Mouse (Mus musculus): ENCODE measurements around the gene Arid1b. TPM values are rescaled to one million over a fixed set of nuclear protein-coding genes. Genes with fewer than 3 reads are reported as not detected.

Arid1b gene
- polyA plus RNA-seq, 1 experiment: 9.1 TPM

DNA sequence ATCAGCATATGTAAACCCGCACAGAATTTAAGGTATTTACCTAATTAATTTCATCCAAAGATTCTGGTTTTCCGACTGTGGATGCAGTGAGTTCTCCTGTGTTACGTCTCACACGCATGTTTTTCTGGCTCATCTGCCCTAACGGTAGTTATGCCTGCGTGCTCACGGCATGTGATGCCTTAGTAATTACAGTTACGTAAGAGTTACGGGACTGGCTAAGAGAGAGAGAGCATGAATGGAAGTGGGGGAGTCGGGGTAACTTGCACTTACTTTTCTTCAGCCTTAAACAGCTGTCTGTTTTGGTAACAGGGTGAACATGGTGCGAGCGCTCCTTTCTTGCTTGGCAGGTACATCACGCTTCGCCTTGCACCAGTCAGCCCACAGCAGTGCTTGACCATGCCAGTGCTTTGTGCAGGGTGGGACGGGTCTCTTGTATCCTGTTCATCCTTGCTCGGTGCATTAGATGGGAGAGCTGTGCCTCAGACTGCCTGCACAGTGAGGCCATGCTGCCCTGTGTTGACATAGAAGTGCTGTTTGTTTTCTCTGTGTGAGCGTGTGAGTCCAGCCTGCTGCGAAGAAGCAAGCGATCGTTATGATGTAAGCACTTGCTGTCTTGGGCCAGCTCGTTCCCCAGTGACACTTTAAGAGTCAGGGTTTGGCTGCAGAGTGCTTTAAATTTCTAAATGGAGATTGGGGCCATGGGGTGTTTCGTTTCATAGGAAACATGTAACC lies 267.9 kb downstream of the Arid1b start:
- TF ChIP-seq FOSL1 (IDR thresholded peaks at IDR 0.05; ENCODE audit: insufficient read depth, low read length, poor library complexity, severe bottlenecking) (no peak), MAX (IDR thresholded peaks at IDR 0.05) (no peak), CTCF (IDR thresholded peaks at IDR 0.05; ENCODE audit: control insufficient read depth, insufficient read depth, insufficient read length) (no peak), MYOG (IDR thresholded peaks at IDR 0.05; ENCODE audit: control insufficient read depth, extremely low read depth, insufficient read length) (no peak), CEBPB (IDR thresholded peaks at IDR 0.05; ENCODE audit: low read depth) (no peak), MYOD1 (IDR thresholded peaks at IDR 0.05; ENCODE audit: control insufficient read depth, insufficient read length, low read depth) (no peak), USF1 (IDR thresholded peaks at IDR 0.05; ENCODE audit: low read depth) (no peak)
- Histone ChIP-seq H3K79me2 (ENCODE audit: control insufficient read depth, insufficient read depth) (no peaks in the 10 kb centered on the region), H3ac (ENCODE audit: control insufficient read depth, insufficient read length, low read depth) (no peak overlapping the region), H3K27me3 (ENCODE audit: control insufficient read depth, insufficient read depth, insufficient read length) (no peaks in the 10 kb centered on the region), H3K36me3 (ENCODE audit: control insufficient read depth, insufficient read depth) (peaks cover 5% of the 10 kb centered on the region), H3K79me3 (ENCODE audit: low read depth) (no peaks in the 10 kb centered on the region), H3K4me3 (ENCODE audit: insufficient read depth, poor library complexity, severe bottlenecking) (no peak overlapping the region)

DNA sequence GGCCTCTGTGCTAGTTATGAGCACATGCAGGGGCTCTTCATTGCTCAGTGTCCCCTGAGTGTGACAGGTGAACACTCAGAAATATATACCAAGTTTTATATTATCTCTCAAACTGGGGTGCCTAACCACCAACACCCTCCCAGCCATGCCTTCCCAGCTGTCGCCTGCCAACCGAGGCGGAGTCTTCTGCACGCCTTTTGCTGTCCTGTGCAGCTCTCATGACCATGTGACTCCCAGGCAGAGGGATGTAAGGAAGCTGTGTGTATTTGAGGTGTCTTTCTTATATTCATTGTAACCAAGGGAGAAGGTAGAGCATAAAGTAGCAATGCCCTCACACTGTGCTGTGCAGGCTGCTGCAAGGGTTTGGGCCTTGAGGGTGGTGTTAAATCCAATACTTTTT lies 268.7 kb downstream of the Arid1b start:
- no peak for TF ChIP-seq CEBPB (IDR thresholded peaks at IDR 0.05; ENCODE audit: low read depth)
- no peak for TF ChIP-seq CTCF (IDR thresholded peaks at IDR 0.05; ENCODE audit: control insufficient read depth, insufficient read depth, insufficient read length)
- TF ChIP-seq FOSL1 (IDR thresholded peaks at IDR 0.05; ENCODE audit: insufficient read depth, low read length, poor library complexity, severe bottlenecking): no peak
- TF ChIP-seq MYOG (IDR thresholded peaks at IDR 0.05; ENCODE audit: control insufficient read depth, extremely low read depth, insufficient read length): no peak
- no peak for TF ChIP-seq MAX (IDR thresholded peaks at IDR 0.05)
- Histone ChIP-seq H3ac (ENCODE audit: control insufficient read depth, insufficient read length, low read depth) (no peak overlapping the region), H3K36me3 (ENCODE audit: control insufficient read depth, insufficient read depth) (peaks cover 5% of the 10 kb centered on the region), H3K27me3 (ENCODE audit: control insufficient read depth, insufficient read depth, insufficient read length) (no peaks in the 10 kb centered on the region), H3K79me2 (ENCODE audit: control insufficient read depth, insufficient read depth) (no peaks in the 10 kb centered on the region), H3K79me3 (ENCODE audit: low read depth) (no peaks in the 10 kb centered on the region), H3K4me3 (ENCODE audit: insufficient read depth, poor library complexity, severe bottlenecking) (no peak overlapping the region)

GRCm38 (mm10) chr17:5264783-5265182 lies 270.7 kb downstream of the Arid1b start:
- no peaks in the 10 kb centered on the region for H3K79me2 ChIP-seq (ENCODE audit: control insufficient read depth, insufficient read depth)
- no peaks in the 10 kb centered on the region for H3K79me3 ChIP-seq (ENCODE audit: low read depth)
- H3K4me3 ChIP-seq (ENCODE audit: insufficient read depth, poor library complexity, severe bottlenecking): no peak overlapping the region
- H3K36me3 ChIP-seq (ENCODE audit: control insufficient read depth, insufficient read depth): peaks cover 5% of the 10 kb centered on the region
- TF ChIP-seq MYOD1 (IDR thresholded peaks at IDR 0.05; ENCODE audit: control insufficient read depth, insufficient read length, low read depth) (no peak), CTCF (IDR thresholded peaks at IDR 0.05; ENCODE audit: control insufficient read depth, insufficient read depth, insufficient read length) (no peak), FOSL1 (IDR thresholded peaks at IDR 0.05; ENCODE audit: insufficient read depth, low read length, poor library complexity, severe bottlenecking) (no peak), USF1 (IDR thresholded peaks at IDR 0.05; ENCODE audit: low read depth) (no peak), MYOG (IDR thresholded peaks at IDR 0.05; ENCODE audit: control insufficient read depth, extremely low read depth, insufficient read length) (no peak), CEBPB (IDR thresholded peaks at IDR 0.05; ENCODE audit: low read depth) (no peak), MAX (IDR thresholded peaks at IDR 0.05) (no peak)
- H3K27me3 ChIP-seq (ENCODE audit: control insufficient read depth, insufficient read depth, insufficient read length): no peaks in the 10 kb centered on the region
- H3ac ChIP-seq (ENCODE audit: control insufficient read depth, insufficient read length, low read depth): no peak overlapping the region

DNA sequence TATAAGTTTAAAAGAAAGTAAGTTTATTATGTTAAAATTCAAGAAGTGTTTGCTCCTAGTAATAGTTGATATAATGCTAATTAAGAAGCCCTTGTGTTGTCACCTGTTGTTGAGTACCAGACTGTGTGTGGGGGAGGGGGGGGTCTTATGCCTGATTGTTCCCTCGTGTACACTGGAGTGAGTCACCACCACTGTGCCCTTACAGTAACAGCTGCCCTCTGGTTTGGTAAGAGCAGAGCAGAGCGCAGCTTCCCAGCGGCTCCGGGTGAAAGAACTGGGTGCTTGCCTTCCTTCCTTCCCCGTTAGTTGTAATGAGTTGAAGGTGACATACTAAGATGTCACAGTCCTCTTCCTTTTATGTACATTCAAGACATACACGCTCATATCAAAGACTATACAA lies 271.5 kb downstream of the Arid1b start:
- peak; percentile 71 for TF ChIP-seq MYOD1 (IDR thresholded peaks at IDR 0.05; ENCODE audit: control insufficient read depth, insufficient read length, low read depth)
- TF ChIP-seq CTCF (IDR thresholded peaks at IDR 0.05; ENCODE audit: control insufficient read depth, insufficient read depth, insufficient read length): no peak
- Histone ChIP-seq H3K79me3 (ENCODE audit: low read depth) (no peaks in the 10 kb centered on the region), H3K79me2 (ENCODE audit: control insufficient read depth, insufficient read depth) (no peaks in the 10 kb centered on the region), H3ac (ENCODE audit: control insufficient read depth, insufficient read length, low read depth) (no peak overlapping the region), H3K36me3 (ENCODE audit: control insufficient read depth, insufficient read depth) (peaks cover 5% of the 10 kb centered on the region), H3K27me3 (ENCODE audit: control insufficient read depth, insufficient read depth, insufficient read length) (no peaks in the 10 kb centered on the region), H3K4me3 (ENCODE audit: insufficient read depth, poor library complexity, severe bottlenecking) (no peak overlapping the region)

DNA sequence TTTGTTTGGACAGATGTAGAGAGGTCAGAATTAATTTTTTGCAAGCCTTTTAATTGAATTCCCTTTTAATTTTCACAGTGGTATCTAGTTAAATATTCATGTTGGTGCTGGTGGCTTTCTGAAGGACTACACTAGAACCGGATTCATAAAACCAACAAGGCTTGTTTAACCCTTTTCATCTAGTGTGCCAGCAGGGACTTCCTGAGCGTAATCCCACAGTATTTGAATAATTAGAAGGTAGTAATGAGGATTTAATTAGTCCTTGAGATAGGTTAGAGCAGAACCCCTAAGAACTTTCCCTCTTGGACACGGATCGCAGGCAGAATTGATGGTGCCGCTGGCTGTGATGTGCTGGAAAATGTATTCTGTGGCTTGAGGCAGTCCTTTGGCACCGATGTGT lies 273.6 kb downstream of the Arid1b start:
- no peaks in the 10 kb centered on the region for H3K27me3 ChIP-seq (ENCODE audit: control insufficient read depth, insufficient read depth, insufficient read length)

DNA sequence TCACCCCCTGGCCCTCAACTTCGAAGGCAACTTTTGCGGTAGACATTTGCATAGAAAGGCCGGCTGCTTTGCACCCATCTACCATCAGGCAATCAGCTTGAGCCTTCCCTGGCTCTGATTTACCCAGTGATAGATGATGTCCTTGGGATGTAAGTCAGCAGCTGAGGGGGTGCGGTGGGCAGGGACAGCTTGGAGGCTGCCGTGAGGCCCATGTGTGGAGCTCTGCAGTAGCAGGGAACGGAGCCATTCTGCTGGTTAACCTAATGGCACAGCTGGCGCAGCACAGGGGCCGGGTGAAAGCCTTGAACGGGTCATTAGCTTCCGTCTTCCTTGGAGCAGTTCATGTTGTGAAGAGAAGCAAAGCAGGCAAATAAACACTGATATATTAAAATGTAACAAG lies 275.2 kb downstream of the Arid1b start:
- no peak for TF ChIP-seq MYOD1 (IDR thresholded peaks at IDR 0.05; ENCODE audit: control insufficient read depth, insufficient read length, low read depth)
- no peak for TF ChIP-seq CEBPB (IDR thresholded peaks at IDR 0.05; ENCODE audit: low read depth)
- no peak for TF ChIP-seq FOSL1 (IDR thresholded peaks at IDR 0.05; ENCODE audit: insufficient read depth, low read length, poor library complexity, severe bottlenecking)
- TF ChIP-seq MYOG (IDR thresholded peaks at IDR 0.05; ENCODE audit: control insufficient read depth, extremely low read depth, insufficient read length): no peak
- Histone ChIP-seq H3K4me3 (ENCODE audit: insufficient read depth, poor library complexity, severe bottlenecking) (no peak overlapping the region), H3K79me2 (ENCODE audit: control insufficient read depth, insufficient read depth) (no peaks in the 10 kb centered on the region), H3K27me3 (ENCODE audit: control insufficient read depth, insufficient read depth, insufficient read length) (no peaks in the 10 kb centered on the region), H3K36me3 (ENCODE audit: control insufficient read depth, insufficient read depth) (peaks cover 5% of the 10 kb centered on the region), H3ac (ENCODE audit: control insufficient read depth, insufficient read length, low read depth) (no peak overlapping the region), H3K79me3 (ENCODE audit: low read depth) (no peaks in the 10 kb centered on the region)

More for the DNA sequence above, 273.6 kb downstream of the Arid1b start:
- no peak overlapping the region for H3K4me3 ChIP-seq (ENCODE audit: insufficient read depth, poor library complexity, severe bottlenecking)
- no peaks in the 10 kb centered on the region for H3K79me2 ChIP-seq (ENCODE audit: control insufficient read depth, insufficient read depth)
- H3K36me3 ChIP-seq (ENCODE audit: control insufficient read depth, insufficient read depth): peaks cover 5% of the 10 kb centered on the region
- no peak overlapping the region for H3ac ChIP-seq (ENCODE audit: control insufficient read depth, insufficient read length, low read depth)
- TF ChIP-seq MYOD1 (IDR thresholded peaks at IDR 0.05; ENCODE audit: control insufficient read depth, insufficient read length, low read depth) (no peak), MYOG (IDR thresholded peaks at IDR 0.05; ENCODE audit: control insufficient read depth, extremely low read depth, insufficient read length) (no peak)
- no peaks in the 10 kb centered on the region for H3K79me3 ChIP-seq (ENCODE audit: low read depth)
